24 mouse cellular contexts compared by ENCODE assay signal in the genomic region with DNA sequence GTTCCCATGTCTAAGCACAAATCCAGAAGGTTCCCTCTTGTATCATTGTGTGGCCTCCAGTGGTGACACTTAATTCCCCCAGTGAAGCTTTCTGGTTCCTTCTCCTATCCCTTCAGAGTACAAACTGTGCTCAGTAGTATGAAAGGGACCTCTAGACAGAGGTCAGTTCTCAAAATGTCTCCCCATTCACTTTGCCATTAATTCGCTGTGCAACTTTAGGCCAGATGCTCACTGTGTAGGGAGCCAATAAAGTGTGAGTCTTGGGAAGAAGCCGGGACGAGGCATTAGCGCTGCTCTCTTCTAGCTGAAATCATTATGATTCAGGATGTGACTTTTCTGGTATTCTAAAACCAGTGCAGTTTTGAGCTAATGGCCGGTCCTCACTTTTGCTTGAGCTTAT.
"Had no signal": no experiment of that assay in that cellular context is flagged by ENCODE, and none has a peak within 500 bp of the region (broad histone marks: within the 10 kb centered on the region; RNA-seq: fewer than 3 reads in every experiment).

No protein-coding gene starts in this region.

- H3K4me3 ChIP-seq: heart, embryonic 13.5 days; heart, embryonic 15.5 days; hindbrain, embryonic 15.5 days; kidney, embryonic 15.5 days; limb, embryonic 13.5 days; limb, embryonic 15.5 days; liver, embryonic 12.5 days had no signal

- H3K9me3 ChIP-seq: heart, embryonic 13.5 days; heart, embryonic 15.5 days; hindbrain, embryonic 15.5 days; kidney, embryonic 15.5 days; limb, embryonic 13.5 days; limb, embryonic 15.5 days; liver, embryonic 12.5 days had no signal

- H3K27ac ChIP-seq: heart, embryonic 13.5 days; heart, embryonic 15.5 days; hindbrain, embryonic 15.5 days; kidney, embryonic 15.5 days; kidney, postnatal 0 days; limb, embryonic 13.5 days; limb, embryonic 15.5 days; liver, embryonic 12.5 days had no signal

- H3K36me3 ChIP-seq: heart, embryonic 13.5 days; heart, embryonic 15.5 days; hindbrain, embryonic 15.5 days; kidney, embryonic 15.5 days; limb, embryonic 13.5 days; limb, embryonic 15.5 days; liver, embryonic 12.5 days had no signal

- H3K4me1 ChIP-seq: heart, embryonic 13.5 days; heart, embryonic 15.5 days; hindbrain, embryonic 15.5 days; kidney, embryonic 15.5 days; liver, embryonic 12.5 days had no signal

- H3K27me3 ChIP-seq: hindbrain, embryonic 15.5 days; kidney, embryonic 15.5 days; limb, embryonic 13.5 days; limb, embryonic 15.5 days; liver, embryonic 12.5 days had no signal

- H3K4me2 ChIP-seq: heart, embryonic 11.5 days; heart, embryonic 13.5 days; heart, embryonic 15.5 days; hindbrain, embryonic 15.5 days; kidney, embryonic 15.5 days; limb, embryonic 13.5 days; limb, embryonic 15.5 days; liver, embryonic 12.5 days had no signal

- DNase-seq: forebrain, postnatal 0 days; gastrocnemius, postnatal 14 days; gastrocnemius, postnatal 36 days; heart, adult 18-20 months; heart, postnatal 14 days; heart, postnatal 36 days; kidney, adult 11 months; kidney, adult 2 months; kidney, adult 9 months; kidney, postnatal 14 days; kidney, postnatal 36 days; layer of hippocampus, adult 9-11 months; layer of hippocampus, postnatal 36 days; left cerebral cortex, postnatal 4 days had no signal

- ATAC-seq: forebrain, postnatal 0 days; intestine, embryonic 16.5 days; liver, embryonic 12.5 days had no signal

- H3K9ac ChIP-seq: forebrain, postnatal 0 days; heart, embryonic 13.5 days; heart, embryonic 15.5 days; hindbrain, embryonic 15.5 days; kidney, embryonic 15.5 days; limb, embryonic 13.5 days; limb, embryonic 15.5 days; liver, embryonic 12.5 days had no signal
